Mouse (Mus musculus) left cerebral cortex, postnatal 10 days (tissue): ENCODE measurements around the gene Chchd3. TPM values are rescaled to one million over a fixed set of nuclear protein-coding genes. Genes with fewer than 3 reads are reported as not detected.
A peak's percentile ranks its signal among the peaks of the same experiment; 100 is the strongest.

ENCODE experiments used
- DNase-seq, 2 experiments: peaks; one replicate each; pipeline ENCODE4 v3.0.0; 2021 to 2022; ENCODE audit warnings: low spot score in 2 of 2, mixed read lengths in 1 of 2; ENCODE audit errors: extremely low spot score in 1 of 2
- intact Hi-C: fragments of 180-260 bp; cut with DNase I; formaldehyde crosslinking; loops from one replicate; pipeline ENCODE4 v1.15.1; 2025
- total RNA-seq, 2 experiments: library from RNA; stranded (reverse); gene quantifications; 2 replicates each; pipeline ENCODE4 v1.2.3; 2021

The Chchd3 gene
- total RNA-seq, 2 experiments from 2014 or later = 88.4 to 89.6 TPM

GRCm38 (mm10) chr6:32845463-32845862 is 214.6 kb downstream of the Chchd3 start:
- intact Hi-C loops = no loop called here
- DNase-seq = no peak

GRCm38 (mm10) chr6:32837939-32838301 is 222.1 kb downstream of the Chchd3 start:
- peak in 1 of 2 experiments; percentile 7 for DNase-seq
- intact Hi-C loops = no loop called here

DNA sequence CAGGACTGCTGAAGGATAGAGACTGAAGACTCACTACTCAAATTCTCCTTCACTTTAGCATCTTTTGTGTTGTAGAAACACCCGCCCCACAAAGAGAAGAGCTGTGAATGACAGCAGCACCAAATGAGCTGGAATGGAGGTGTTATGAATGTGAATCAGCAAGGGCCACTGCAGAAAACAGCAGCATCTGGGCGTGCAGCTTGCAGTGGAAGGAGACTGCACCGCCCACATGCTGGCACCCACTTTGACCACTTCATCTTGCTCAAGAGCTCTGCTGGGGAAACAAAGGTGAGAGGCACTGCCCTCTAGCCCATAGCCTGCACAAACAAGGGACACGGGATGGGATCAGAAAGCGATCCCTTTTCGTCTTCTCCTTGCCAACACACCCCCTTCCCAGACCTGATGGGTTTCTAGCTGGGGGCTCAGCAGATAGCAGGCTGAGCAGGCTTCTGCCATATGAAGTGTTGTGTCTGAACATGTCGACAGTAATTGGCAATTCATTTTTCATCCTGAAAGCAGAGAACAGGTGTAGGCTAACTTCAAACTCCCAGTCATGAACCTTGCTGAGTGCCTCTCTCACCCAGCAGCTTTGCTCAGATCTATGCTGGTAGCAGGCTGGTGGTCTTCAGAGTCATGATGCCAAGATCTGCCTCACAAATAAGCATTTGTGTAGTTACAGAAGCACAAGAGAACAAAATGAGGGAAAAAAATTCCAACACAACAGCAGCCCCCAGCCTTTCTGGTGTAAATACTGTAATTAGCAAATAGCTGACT is 222.7 kb downstream of the Chchd3 start:
- intact Hi-C loops = no loop called here
- DNase-seq = no peak

GRCm38 (mm10) chr6:32823856-32824620 is 236.0 kb downstream of the Chchd3 start:
- DNase-seq = no peak
- intact Hi-C loops = no loop called here

GRCm38 (mm10) chr6:32818961-32819360 is 241.1 kb downstream of the Chchd3 start:
- intact Hi-C loops = no loop called here
- no peak for DNase-seq

DNA sequence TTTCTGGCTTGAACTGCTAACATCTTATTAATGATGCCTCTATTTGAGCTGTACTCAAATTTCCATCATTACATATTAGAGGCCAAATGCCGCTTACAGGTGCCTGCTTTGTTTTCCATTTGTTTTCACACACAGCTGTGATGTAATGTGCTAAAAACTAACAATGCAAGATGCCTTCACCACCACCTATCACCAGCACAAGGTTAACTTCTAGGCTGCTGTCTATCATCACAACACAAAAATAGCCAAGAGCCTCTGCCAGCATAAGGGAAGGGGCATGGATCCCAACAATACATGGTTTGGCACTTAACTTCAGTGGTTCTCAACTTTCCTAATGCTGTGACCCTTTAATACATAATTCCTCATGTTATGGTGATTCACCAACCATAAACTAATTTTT is 251.3 kb downstream of the Chchd3 start:
- intact Hi-C loops = no loop called here
- no peak for DNase-seq

- no peak for DNase-seq
- intact Hi-C loops = no loop called here
Measured at GRCm38 (mm10) chr6:32807771-32808170, 252.3 kb downstream of the Chchd3 start.

GRCm38 (mm10) chr6:32803646-32804045 is 256.4 kb downstream of the Chchd3 start:
- DNase-seq = no peak
- intact Hi-C loops = no loop called here

GRCm38 (mm10) chr6:32801776-32802175 is 258.3 kb downstream of the Chchd3 start:
- intact Hi-C loops = no loop called here
- no peak for DNase-seq

GRCm38 (mm10) chr6:32797525-32797924 is 262.5 kb downstream of the Chchd3 start:
- no peak for DNase-seq
- intact Hi-C loops = no loop called here

- peak in 1 of 2 experiments; percentile 15 for DNase-seq
- intact Hi-C loops = no loop called here
Measured at GRCm38 (mm10) chr6:32795653-32796500, 264.2 kb downstream of the Chchd3 start.

GRCm38 (mm10) chr6:32793575-32793974 is 266.5 kb downstream of the Chchd3 start:
- DNase-seq = no peak

DNA sequence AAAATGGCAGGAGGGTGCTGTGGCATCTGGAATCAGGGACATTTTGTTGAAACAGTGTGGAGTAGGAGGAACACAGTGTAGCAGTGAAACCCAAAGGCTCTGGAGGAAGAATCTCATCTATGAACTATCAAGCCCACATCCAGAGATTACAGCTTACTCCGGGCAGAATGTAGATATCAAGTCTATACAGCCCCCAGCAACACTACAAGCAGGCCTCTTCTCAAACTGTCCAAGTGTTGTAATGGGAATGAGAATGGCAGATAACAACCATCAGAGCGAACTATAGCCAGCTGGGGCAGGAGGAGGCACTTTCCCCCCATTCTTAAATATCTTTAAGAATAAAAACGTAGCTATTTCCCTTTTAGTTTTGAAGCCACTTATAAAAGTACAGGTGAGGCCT is 266.9 kb downstream of the Chchd3 start:
- intact Hi-C loops = no loop called here

More at GRCm38 (mm10) chr6:32793575-32793974, 266.5 kb downstream of the Chchd3 start:
- intact Hi-C loops = no loop called here

DNA sequence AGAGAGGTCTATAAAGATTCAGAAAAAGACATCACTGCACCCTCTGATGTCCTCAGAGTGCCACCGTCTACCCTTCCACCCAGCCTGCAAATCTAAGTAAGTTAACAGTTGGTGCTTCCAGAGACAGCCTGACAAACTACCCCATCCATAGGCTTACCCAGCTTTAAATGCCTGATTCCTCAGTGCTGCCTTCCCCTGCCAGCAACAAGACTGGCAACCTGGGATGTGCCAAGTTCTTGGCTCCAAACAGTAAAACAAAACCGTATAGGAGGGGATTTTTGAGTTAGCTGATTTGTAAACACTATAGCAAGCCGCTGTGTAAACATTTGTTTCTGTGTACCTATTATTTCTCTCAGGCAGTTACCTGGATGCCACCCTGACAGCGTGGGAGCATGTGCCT is 269.6 kb downstream of the Chchd3 start:
- intact Hi-C loops = no loop called here
- DNase-seq = no peak

More for the DNA sequence above, 266.9 kb downstream of the Chchd3 start:
- DNase-seq = no peak

DNA sequence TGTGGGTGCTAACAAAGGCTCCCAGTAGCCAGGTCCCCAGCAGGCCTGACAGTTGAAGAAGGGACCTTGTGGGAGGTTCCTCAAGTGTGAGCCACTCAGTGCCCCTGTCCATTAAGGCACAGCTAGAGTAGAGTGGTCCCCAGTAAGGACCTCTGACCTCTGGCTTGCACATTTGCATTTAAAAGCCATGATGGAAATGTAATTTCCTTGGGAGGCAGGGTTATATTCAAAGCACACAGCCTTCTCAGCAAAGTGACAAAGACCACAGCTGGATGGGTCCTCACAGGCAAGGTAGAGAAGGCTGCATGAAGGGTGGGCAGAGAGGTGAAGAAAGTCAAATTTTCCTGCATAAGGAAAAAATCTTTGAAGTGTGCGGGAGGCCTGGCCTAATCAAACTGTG is 272.7 kb downstream of the Chchd3 start:
- DNase-seq = no peak
- intact Hi-C loops = no loop called here

GRCm38 (mm10) chr6:32786196-32786595 is 273.9 kb downstream of the Chchd3 start:
- no peak for DNase-seq
- intact Hi-C loops = no loop called here

DNA sequence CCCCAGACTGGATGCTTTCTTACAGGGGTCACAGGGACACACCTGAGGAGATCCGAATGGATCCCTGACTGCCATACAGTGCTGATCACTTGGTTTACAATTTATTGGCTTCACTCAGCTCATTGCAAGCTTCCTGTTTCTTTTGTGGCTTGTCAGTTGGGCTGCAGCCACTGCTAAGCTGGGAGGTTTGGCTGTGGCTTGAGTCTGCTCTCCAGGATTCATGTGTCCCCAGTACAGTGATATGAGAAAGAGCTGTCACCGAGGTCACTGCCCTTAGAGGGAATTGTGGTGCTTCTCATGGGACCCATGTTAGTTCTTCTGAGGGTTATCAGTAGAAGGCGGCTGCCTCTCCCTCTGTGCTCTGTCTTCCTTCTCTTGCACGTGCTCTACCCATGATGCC is 277.0 kb downstream of the Chchd3 start:
- intact Hi-C loops = no loop called here
- DNase-seq = no peak

GRCm38 (mm10) chr6:32780602-32781001 is 279.5 kb downstream of the Chchd3 start:
- DNase-seq = peak; percentile 63 to 66
- intact Hi-C loops = no loop called here

- DNase-seq = no peak
- intact Hi-C loops = no loop called here
Measured at GRCm38 (mm10) chr6:32776384-32776783, 283.7 kb downstream of the Chchd3 start.
